In genomic region chr12:113911770-113912169, GRCm38 (mm10) we compare ENCODE assay signal across 16 mouse cellular contexts.
DNase-seq lines count a peak whose midpoint lies in the region; ATAC-seq and TF ChIP-seq lines count a peak whose summit lies in the region.
"Had no signal": no experiment of that assay in that cellular context is flagged by ENCODE, and none has a peak within 500 bp of the region (broad histone marks: within the 10 kb centered on the region; RNA-seq: fewer than 3 reads in every experiment).

No protein-coding gene starts in this region.

- no peak overlapping the region for H3K4me2 ChIP-seq in lung, embryonic 14.5 days
- H3K4me2 ChIP-seq: lung, embryonic 15.5 days had no signal

- no peaks in the 10 kb centered on the region for H3K36me3 ChIP-seq in lung, embryonic 14.5 days (ENCODE audit: insufficient read depth)
- no peaks in the 10 kb centered on the region for H3K36me3 ChIP-seq in splenic B cell, adult 2 months (ENCODE audit: control insufficient read depth, insufficient read depth, low read length, poor library complexity, severe bottlenecking)
- H3K36me3 ChIP-seq: embryonic facial prominence, embryonic 10.5 days; lung, embryonic 15.5 days; midbrain, embryonic 10.5 days had no signal

- no peak overlapping the region for H3K9ac ChIP-seq in lung, embryonic 14.5 days
- H3K9ac ChIP-seq: lung, embryonic 15.5 days had no signal

- H3K9me3 ChIP-seq in lung, embryonic 14.5 days (ENCODE audit: low read depth, low read length): no peaks in the 10 kb centered on the region; the same call in 1 of the 2 replicates
- H3K9me3 ChIP-seq: lung, embryonic 15.5 days had no signal

- H3K27ac ChIP-seq in lung, embryonic 14.5 days (ENCODE audit: low read depth): no peak overlapping the region
- H3K27ac ChIP-seq: embryonic facial prominence, embryonic 10.5 days; lung, embryonic 15.5 days; midbrain, embryonic 10.5 days had no signal

- peak; percentile 3 for DNase-seq in embryo, embryonic 10 days (ENCODE audit: low spot score)
- no peak for DNase-seq in embryo, embryonic 9.5 days (ENCODE audit: extremely low spot score)
- DNase-seq in lung, embryonic 14.5 days: no peak
- DNase-seq in lung, postnatal 4 days: no peak
- peak; percentile 16 for DNase-seq in ZHBTc4 (ENCODE audit: low read depth, low spot score)
- DNase-seq in splenic B cell, adult 2 months (ENCODE audit: low read depth, low spot score): peak; percentile 26
- no peak for DNase-seq in adrenal gland, postnatal 25 days
- DNase-seq: cerebellum, adult 11 months; heart, adult 11 months; heart, postnatal 14 days; layer of hippocampus, adult 9-11 months; left cerebral cortex, postnatal 4 days had no signal

- no peak overlapping the region for H3K4me3 ChIP-seq in lung, embryonic 14.5 days (ENCODE audit: low read depth, low read length)
- H3K4me3 ChIP-seq: embryonic facial prominence, embryonic 10.5 days; lung, embryonic 15.5 days; midbrain, embryonic 10.5 days had no signal

- ATAC-seq in lung, embryonic 14.5 days (ENCODE audit: insufficient read depth): no peak
- no peak for ATAC-seq in granulocyte monocyte progenitor cell, adult 5-6 weeks (replicated peaks; ENCODE audit: poor library complexity, severe bottlenecking)

- H3K4me1 ChIP-seq in lung, embryonic 14.5 days (ENCODE audit: insufficient read depth): no peaks in the 10 kb centered on the region
- H3K4me1 ChIP-seq: embryonic facial prominence, embryonic 10.5 days; lung, embryonic 15.5 days; midbrain, embryonic 10.5 days had no signal

- peak; percentile 23; the same call in 1 of the 2 replicates for TF ChIP-seq CTCF in lung, embryonic 14.5 days (IDR thresholded peaks at IDR 0.05; ENCODE audit: low read depth)

- no peaks in the 10 kb centered on the region for H3K27me3 ChIP-seq in lung, embryonic 14.5 days (ENCODE audit: insufficient read depth, low read length)
- H3K27me3 ChIP-seq in splenic B cell, adult 2 months (ENCODE audit: control insufficient read depth, insufficient read depth, low read length, poor library complexity, severe bottlenecking): no peaks in the 10 kb centered on the region
- H3K27me3 ChIP-seq: lung, embryonic 15.5 days had no signal

- 39% methylated on average over 3 of the region's 3 CpGs for WGBS in lung, embryonic 14.5 days

Comparison
In these comparisons a context has a peak if more than half of its experiments do, and no peak if none do; other contexts are left out.
1. DNase-seq: peak in embryo, embryonic 10 days (single experiment), ZHBTc4 (single experiment) and splenic B cell, adult 2 months (single experiment); none in embryo, embryonic 9.5 days (single experiment), lung, embryonic 14.5 days (single experiment), lung, postnatal 4 days (0 of 2) and adrenal gland, postnatal 25 days (single experiment).